Mouse (Mus musculus) midbrain, postnatal 0 days (tissue): ENCODE results near the gene Dhx32. TPM values are rescaled to one million over a fixed set of nuclear protein-coding genes. Genes with fewer than 3 reads are reported as not detected.

Source experiments
- ATAC-seq: fragments of 200-750 bp; cut with Nextera tagmentation; 2 replicates; pipeline ENCODE4 v1.8.0; 2017; ENCODE audit warnings: moderate number of reproducible peaks, mild to moderate bottlenecking, moderate TSS enrichment, moderate library complexity; ENCODE audit not compliant: low FRiP score
- DNase-seq: peaks from one replicate; pipeline ENCODE4 v3.0.0-alpha.2; 2015; ENCODE audit warnings: low spot score
- H3K27ac ChIP-seq: fragments of 300-500 bp; sonication (generic); 2 replicates; pipeline ENCODE4 v1.5.1; 2014; ENCODE audit warnings: low read depth, mild to moderate bottlenecking, low read length, mixed read lengths
- H3K27me3 ChIP-seq: fragments of 300-500 bp; sonication (generic); 2 replicates; pipeline ENCODE4 v1.6.1; 2014; ENCODE audit warnings: low read length, control low read depth, mixed read lengths; ENCODE audit not compliant: insufficient read depth
- H3K36me3 ChIP-seq: fragments of 300-500 bp; sonication (generic); 2 replicates; pipeline ENCODE4 v1.6.1; 2014; ENCODE audit warnings: low read length, control low read depth, mixed read lengths; ENCODE audit not compliant: insufficient read depth
- H3K4me1 ChIP-seq: fragments of 300-500 bp; sonication (generic); 2 replicates; pipeline ENCODE4 v1.6.1; 2014; ENCODE audit warnings: mild to moderate bottlenecking, control low read depth, antibody characterized with exemption, low read length, mixed read lengths; ENCODE audit not compliant: insufficient read depth
- H3K4me2 ChIP-seq: fragments of 300-500 bp; sonication (generic); 2 replicates; pipeline ENCODE4 v1.6.1; 2014; ENCODE audit warnings: low read depth, mild to moderate bottlenecking, low read length, mixed read lengths; ENCODE audit not compliant: poor library complexity, severe bottlenecking
- H3K4me3 ChIP-seq: fragments of 300-500 bp; sonication (generic); 2 replicates; pipeline ENCODE4 v1.5.1; 2014; ENCODE audit warnings: low read depth, mild to moderate bottlenecking, low read length, moderate library complexity
- H3K9ac ChIP-seq: fragments of 300-500 bp; sonication (generic); replicated peaks from 2 replicates; pipeline ENCODE4 v1.6.1; 2014; ENCODE audit warnings: mild to moderate bottlenecking, low read length, moderate library complexity, mixed read lengths; ENCODE audit not compliant: poor library complexity, severe bottlenecking
- H3K9me3 ChIP-seq: fragments of 300-500 bp; sonication (generic); 2 replicates; pipeline ENCODE4 v1.6.1; 2016; ENCODE audit warnings: low read length, control low read depth
- CTCF ChIP-seq: IDR thresholded peaks from 2 replicates; pipeline ENCODE4 v1.5.1; 2016; ENCODE audit warnings: antibody characterized with exemption, mild to moderate bottlenecking
- WGBS: fragments of 180-500 bp; shearing (Covaris S2); extraction: QIAGEN DNeasy Blood & Tissue Kit; methylation state at CpG from one replicate; pipeline ENCODE4 v1.1.7; 2014; 5-methylcytosine and 5-hydroxymethylcytosine counted together
- polyA plus RNA-seq: library from polyadenylated mRNA; unstranded; fragments of >200 nt; fragmentation: Nextera tagmentation; extraction: Ambion mirVana; gene quantifications from 2 replicates; pipeline ENCODE4 v1.2.1, GENCODE M21; 2015
- total RNA-seq: library from RNA; depleted of rRNA; stranded (reverse); fragments of >200 nt; gene quantifications from 2 replicates; pipeline ENCODE4 v1.2.3, GENCODE M21; 2014

Gene Dhx32
- total and polyA plus RNA-seq, 2 experiments from 2014 or later, result 35.5 to 48.0 TPM

DNA sequence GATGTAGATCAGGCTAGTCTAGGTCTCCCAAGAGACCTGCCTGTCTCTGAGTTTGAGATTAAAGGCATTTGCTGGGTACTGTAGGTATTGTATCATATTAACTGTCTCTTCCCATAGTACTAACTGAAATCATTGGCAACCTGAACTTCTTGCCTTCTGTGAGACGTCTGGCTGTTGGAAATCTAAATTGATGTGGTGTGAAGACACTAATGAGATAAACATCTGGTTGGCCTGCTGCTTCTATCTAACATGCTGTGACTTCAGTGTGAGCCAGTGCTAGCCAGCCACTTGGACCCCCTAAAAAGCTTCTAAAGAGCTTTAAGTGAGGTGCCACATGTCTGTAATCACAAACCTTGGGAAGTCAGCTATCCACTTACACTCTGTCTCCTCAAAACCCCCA is 10.2 kb upstream of the Dhx32 start:
- no peaks in the 10 kb centered on the region for H3K9me3 ChIP-seq
- H3K36me3 ChIP-seq, result no peaks in the 10 kb centered on the region
- no peaks in the 10 kb centered on the region for H3K27me3 ChIP-seq
- no peak overlapping the region for H3K9ac ChIP-seq
- WGBS, result 32% methylated on average over 1 of the region's 1 CpGs
- no peak overlapping the region for H3K27ac ChIP-seq
- H3K4me2 ChIP-seq, result no peak overlapping the region
- no peak for DNase-seq
- H3K4me1 ChIP-seq, result no peaks in the 10 kb centered on the region
- no peak overlapping the region for H3K4me3 ChIP-seq
- no peak for ATAC-seq
- no peak for TF ChIP-seq CTCF

DNA sequence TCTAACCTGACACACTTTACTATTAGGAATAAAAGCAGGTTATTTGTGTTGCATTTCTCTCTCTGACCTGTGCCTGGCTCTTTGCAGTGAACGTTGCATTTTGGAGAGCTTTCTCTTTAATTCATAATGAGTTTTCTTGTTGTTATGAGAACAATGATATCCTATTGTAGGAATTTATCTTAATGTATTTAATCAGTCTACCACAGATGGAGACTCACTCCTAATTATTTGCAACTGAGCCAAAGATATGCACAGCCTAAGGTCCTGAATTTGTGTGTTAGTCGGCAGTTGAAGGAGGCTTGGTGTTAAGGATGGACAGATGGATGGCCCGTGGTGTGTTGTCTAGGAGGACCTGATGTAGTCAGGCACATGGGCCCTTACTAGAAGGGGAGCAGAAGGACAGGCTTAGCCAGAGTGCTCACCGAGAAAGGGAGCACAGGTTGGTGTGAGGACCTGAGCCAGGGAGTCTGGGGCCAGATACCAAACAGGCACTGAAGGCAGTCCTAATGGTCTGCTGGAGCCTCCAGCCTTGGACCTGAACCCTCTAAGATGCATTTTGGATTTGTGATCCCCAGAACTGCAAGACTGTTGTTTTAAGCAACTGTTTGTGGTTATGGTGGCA is 8.2 kb upstream of the Dhx32 start:
- no peaks in the 10 kb centered on the region for H3K4me1 ChIP-seq
- no peaks in the 10 kb centered on the region for H3K9me3 ChIP-seq
- no peak overlapping the region for H3K4me3 ChIP-seq
- ATAC-seq (no peak), DNase-seq (no peak)
- H3K27me3 ChIP-seq, result no peaks in the 10 kb centered on the region
- H3K4me2 ChIP-seq, result no peak overlapping the region
- no peaks in the 10 kb centered on the region for H3K36me3 ChIP-seq
- WGBS, result 91% methylated on average over 4 of the region's 4 CpGs
- TF ChIP-seq CTCF, result no peak
- H3K27ac ChIP-seq, result no peak overlapping the region
- no peak overlapping the region for H3K9ac ChIP-seq

DNA sequence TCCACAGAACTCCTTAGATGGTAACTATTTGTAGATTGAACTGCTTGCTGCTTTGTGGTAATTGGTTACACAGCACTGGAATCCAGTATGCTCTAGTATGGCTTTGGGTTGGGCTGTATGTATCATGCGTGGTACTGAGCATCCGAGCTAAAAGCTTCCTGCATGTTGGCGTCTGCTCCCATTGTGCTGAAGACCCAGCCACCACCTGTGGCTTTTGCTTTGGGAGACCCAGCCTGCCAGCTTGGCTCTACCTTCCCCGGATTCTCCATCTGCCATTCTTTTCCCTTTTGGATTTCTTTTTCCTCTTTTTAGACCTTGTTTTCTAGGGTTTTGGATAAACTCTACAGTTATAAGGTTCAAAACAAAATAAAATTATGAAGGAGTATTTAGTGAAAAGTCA is 7.6 kb upstream of the Dhx32 start:
- 90% methylated on average over 4 of the region's 4 CpGs for WGBS
- ATAC-seq, result no peak

DNA sequence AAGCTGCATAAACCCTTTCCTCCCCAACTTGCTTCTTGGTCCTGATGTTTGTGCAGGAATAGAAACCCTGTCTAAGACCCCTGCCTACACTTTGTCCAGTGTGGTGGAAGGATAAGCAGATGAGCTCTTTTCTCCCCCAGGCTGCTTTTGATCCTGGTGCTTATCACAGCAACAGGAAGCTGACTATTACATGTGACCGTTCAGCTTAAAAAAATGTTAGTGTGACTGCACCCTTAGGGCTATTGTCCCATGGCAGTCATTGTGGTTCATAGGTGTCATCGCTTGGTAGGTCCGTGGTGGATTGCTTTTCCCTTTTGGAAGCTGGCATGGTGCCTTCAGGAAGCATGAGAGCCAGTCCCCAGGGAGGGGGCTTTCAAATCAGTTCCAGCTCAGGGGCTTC is 5.6 kb upstream of the Dhx32 start:
- TF ChIP-seq CTCF, result no peak
- H3K9ac ChIP-seq, result no peak overlapping the region
- H3K9me3 ChIP-seq, result no peaks in the 10 kb centered on the region
- H3K27ac ChIP-seq, result no peak overlapping the region
- ATAC-seq, result no peak
- DNase-seq, result no peak
- no peaks in the 10 kb centered on the region for H3K27me3 ChIP-seq
- no peaks in the 10 kb centered on the region for H3K4me1 ChIP-seq
- no peaks in the 10 kb centered on the region for H3K36me3 ChIP-seq
- H3K4me3 ChIP-seq, result no peak overlapping the region
- 79% methylated on average over 3 of the region's 3 CpGs for WGBS
- H3K4me2 ChIP-seq, result no peak overlapping the region

More for the DNA sequence above, 7.6 kb upstream of the Dhx32 start:
- Histone ChIP-seq H3K9ac (no peak overlapping the region), H3K9me3 (no peaks in the 10 kb centered on the region), H3K27ac (no peak overlapping the region), H3K4me3 (no peak overlapping the region), H3K36me3 (no peaks in the 10 kb centered on the region), H3K4me2 (no peak overlapping the region), H3K4me1 (no peaks in the 10 kb centered on the region), H3K27me3 (no peaks in the 10 kb centered on the region)
- no peak for DNase-seq
- no peak for TF ChIP-seq CTCF

DNA sequence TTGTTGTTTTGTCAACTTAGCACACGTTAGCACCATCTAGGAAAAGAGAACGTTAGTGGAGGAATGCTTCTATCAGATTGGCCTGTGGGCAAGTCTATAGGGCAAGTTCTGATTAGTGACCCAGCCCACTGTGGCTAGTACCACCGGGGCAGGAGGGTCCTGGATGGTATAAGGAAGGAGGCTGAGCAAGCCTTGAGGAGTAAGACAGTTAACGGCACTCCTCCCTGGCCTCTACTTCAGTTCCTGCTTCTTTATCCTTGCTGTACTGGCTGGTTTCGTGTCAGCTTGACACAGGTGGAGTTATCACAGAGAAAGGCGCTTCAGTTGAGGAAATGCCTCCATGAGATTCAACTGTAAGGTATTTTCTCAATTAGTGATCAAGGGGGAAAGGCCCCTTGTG is 5.0 kb upstream of the Dhx32 start:
- Histone ChIP-seq H3K9me3 (no peaks in the 10 kb centered on the region), H3K27ac (no peak overlapping the region), H3K4me1 (no peaks in the 10 kb centered on the region), H3K36me3 (no peaks in the 10 kb centered on the region), H3K27me3 (no peaks in the 10 kb centered on the region), H3K4me3 (no peak overlapping the region), H3K9ac (no peak overlapping the region), H3K4me2 (no peak overlapping the region)
- ATAC-seq, result no peak
- DNase-seq, result no peak
- WGBS, result 91% methylated on average over 6 of the region's 6 CpGs
- TF ChIP-seq CTCF, result no peak

DNA sequence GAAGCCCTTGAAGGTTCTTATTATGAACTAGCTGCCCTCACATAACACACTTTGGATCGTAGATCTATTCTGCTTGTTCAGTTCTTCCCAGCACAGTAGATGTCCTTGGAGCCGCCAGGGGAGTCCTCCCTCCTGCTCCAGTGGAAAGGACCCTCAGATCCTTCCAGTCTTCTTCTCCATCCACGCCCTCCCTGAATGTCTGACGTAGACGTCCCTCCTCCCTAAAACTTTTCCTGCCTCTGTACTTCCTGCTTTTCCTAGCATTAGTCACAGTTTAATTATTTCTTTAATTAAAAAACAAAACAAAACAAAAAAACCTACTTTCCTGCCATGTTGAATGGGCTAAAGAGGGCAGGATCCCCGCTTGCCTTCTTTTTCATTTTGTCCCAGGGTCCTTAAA is 535 bp downstream of the Dhx32 start:
- DNase-seq (no peak), ATAC-seq (no peak)
- Histone ChIP-seq H3K36me3 (no peaks in the 10 kb centered on the region), H3K9ac (no peak overlapping the region), H3K4me2 (no peak overlapping the region), H3K27me3 (no peaks in the 10 kb centered on the region), H3K4me1 (no peaks in the 10 kb centered on the region), H3K9me3 (no peaks in the 10 kb centered on the region), H3K27ac (no peak overlapping the region), H3K4me3 (no peak overlapping the region)
- TF ChIP-seq CTCF, result no peak
- WGBS, result 72% methylated on average over 6 of the region's 6 CpGs
